Mouse (Mus musculus) embryonic facial prominence, embryonic 13.5 days (tissue): ENCODE data around the gene Gm436. TPM values are rescaled to one million over a fixed set of nuclear protein-coding genes. Genes with fewer than 3 reads are reported as not detected.

ENCODE experiments used
- ATAC-seq: fragments of 200-750 bp; cut with Nextera tagmentation; 2 replicates; pipeline ENCODE4 v1.8.0; 2017; ENCODE audit warnings: low read depth; ENCODE audit not compliant: insufficient number of reproducible peaks, insufficient read depth, low FRiP score, low TSS enrichment
- H3K27ac ChIP-seq: fragments of 300-500 bp; sonication (generic); 2 replicates; pipeline ENCODE4 v1.5.1; 2015; ENCODE audit warnings: moderate library complexity, mild to moderate bottlenecking, inconsistent platforms
- H3K27me3 ChIP-seq: fragments of 300-500 bp; sonication (generic); 2 replicates; pipeline ENCODE4 v1.6.1; 2015; ENCODE audit warnings: mild to moderate bottlenecking, inconsistent platforms
- H3K36me3 ChIP-seq: fragments of 300-500 bp; sonication (generic); 2 replicates; pipeline ENCODE4 v1.6.1; 2015; ENCODE audit warnings: mild to moderate bottlenecking, inconsistent platforms
- H3K4me1 ChIP-seq: fragments of 300-500 bp; sonication (generic); 2 replicates; pipeline ENCODE4 v1.6.1; 2015; ENCODE audit warnings: inconsistent platforms
- H3K4me2 ChIP-seq: fragments of 300-500 bp; sonication (generic); 2 replicates; pipeline ENCODE4 v1.6.1; 2015; ENCODE audit warnings: moderate library complexity, mild to moderate bottlenecking, inconsistent platforms
- H3K4me3 ChIP-seq: fragments of 300-500 bp; sonication (generic); 2 replicates; pipeline ENCODE4 v1.5.1; 2015; ENCODE audit warnings: mild to moderate bottlenecking, inconsistent platforms
- H3K9ac ChIP-seq: fragments of 300-500 bp; sonication (generic); 2 replicates; pipeline ENCODE4 v1.6.1; 2015; ENCODE audit warnings: mild to moderate bottlenecking, inconsistent platforms
- H3K9me3 ChIP-seq: fragments of 300-500 bp; sonication (generic); 2 replicates; pipeline ENCODE4 v1.6.1; 2016; ENCODE audit warnings: inconsistent platforms
- WGBS: fragments of 180-500 bp; shearing (Covaris S2); methylation state at CpG from one replicate; pipeline ENCODE4 v1.1.7; 2015; ENCODE audit warnings: mixed read lengths; 5-methylcytosine and 5-hydroxymethylcytosine counted together
- polyA plus RNA-seq: library from polyadenylated mRNA; unstranded; fragments of >200 nt; fragmentation: Nextera tagmentation; extraction: Ambion mirVana; gene quantifications from 2 replicates; pipeline ENCODE4 v1.2.1, GENCODE M21; 2015

Gene Gm436
- polyA plus RNA-seq = not detected in 2 replicates

DNA sequence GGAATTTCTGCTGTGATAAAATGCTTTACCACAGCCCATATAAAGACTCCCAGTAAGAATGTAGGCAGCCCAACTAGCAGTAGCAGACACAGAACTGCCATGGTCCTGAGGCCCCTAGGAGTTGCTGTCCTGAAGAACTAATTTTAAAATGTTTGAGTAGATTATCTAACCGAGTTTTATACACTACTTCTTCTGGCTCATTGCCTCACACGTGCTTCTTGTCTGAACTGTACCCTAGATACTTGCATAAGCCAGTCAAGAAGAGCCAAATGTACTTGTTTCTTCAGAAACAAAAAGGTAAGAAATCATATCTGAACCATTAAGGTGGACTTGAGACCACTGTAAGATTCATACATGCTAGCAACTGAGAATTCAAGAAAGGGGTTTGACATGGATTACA lies at the start of gene Gm436:
Gene Gm436, minus strand, starts transcription at position 101 of the 400 bp plus-strand sequence.
- Histone ChIP-seq H3K9me3 (no peaks in the 10 kb centered on the region), H3K9ac (no peak within 1 kb of the TSS), H3K4me2 (no peak within 1 kb of the TSS), H3K36me3 (no peaks in the 10 kb centered on the region), H3K27ac (no peak within 1 kb of the TSS), H3K4me3 (no peak within 1 kb of the TSS), H3K27me3 (no peaks in the 10 kb centered on the region), H3K4me1 (no peaks in the 10 kb centered on the region)
- WGBS = 52% methylated on average over 2 of the region's 2 CpGs
- ATAC-seq = no peak

- ATAC-seq = no peak
- H3K9ac ChIP-seq = no peak within 1 kb of the TSS
- H3K27ac ChIP-seq = no peak within 1 kb of the TSS
- no peaks in the 10 kb centered on the region for H3K4me1 ChIP-seq
- H3K36me3 ChIP-seq = no peaks in the 10 kb centered on the region
- H3K4me3 ChIP-seq = no peak within 1 kb of the TSS
- H3K4me2 ChIP-seq = no peak within 1 kb of the TSS
- peaks cover 12% of the 10 kb centered on the region; the same call in 1 of the 2 replicates for H3K9me3 ChIP-seq
- no peaks in the 10 kb centered on the region for H3K27me3 ChIP-seq
- 84% methylated on average over 1 of the region's 1 CpGs for WGBS
Measured at GRCm38 (mm10) chr4:144721304-144721703, 35.1 kb upstream of the Gm436 start, which contains the start of gene Gm13178. TSS of gene Gm13178 (minus strand) at chr4:144721404.

DNA sequence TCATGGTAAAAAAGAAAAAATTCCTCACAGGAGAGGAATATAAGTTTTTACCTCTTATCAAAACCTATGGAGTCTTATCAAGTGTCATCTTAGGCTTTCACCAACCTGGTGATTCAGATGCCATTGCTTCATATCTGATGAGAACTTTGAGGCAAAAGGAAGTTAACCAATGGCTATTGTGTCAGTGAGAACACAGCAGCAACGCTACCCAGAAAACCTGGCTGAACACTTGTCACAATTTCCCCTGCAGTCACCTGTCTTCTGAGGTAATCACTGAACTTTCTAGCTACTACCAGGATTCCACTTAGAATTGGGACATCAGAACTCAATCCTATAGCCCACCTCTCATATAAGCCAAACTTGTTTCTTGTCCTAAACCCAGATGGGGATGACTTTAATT lies 33.5 kb upstream of the Gm436 start:
- no peak overlapping the region for H3K27ac ChIP-seq
- whole genome bisulfite sequencing = 90% methylated on average over 1 of the region's 1 CpGs
- no peak for ATAC-seq
- no peaks in the 10 kb centered on the region for H3K4me1 ChIP-seq
- H3K4me2 ChIP-seq = no peak overlapping the region
- H3K4me3 ChIP-seq = no peak overlapping the region
- peaks cover 12% of the 10 kb centered on the region; the same call in 1 of the 2 replicates for H3K9me3 ChIP-seq
- H3K27me3 ChIP-seq = no peaks in the 10 kb centered on the region
- no peak overlapping the region for H3K9ac ChIP-seq
- no peaks in the 10 kb centered on the region for H3K36me3 ChIP-seq

DNA sequence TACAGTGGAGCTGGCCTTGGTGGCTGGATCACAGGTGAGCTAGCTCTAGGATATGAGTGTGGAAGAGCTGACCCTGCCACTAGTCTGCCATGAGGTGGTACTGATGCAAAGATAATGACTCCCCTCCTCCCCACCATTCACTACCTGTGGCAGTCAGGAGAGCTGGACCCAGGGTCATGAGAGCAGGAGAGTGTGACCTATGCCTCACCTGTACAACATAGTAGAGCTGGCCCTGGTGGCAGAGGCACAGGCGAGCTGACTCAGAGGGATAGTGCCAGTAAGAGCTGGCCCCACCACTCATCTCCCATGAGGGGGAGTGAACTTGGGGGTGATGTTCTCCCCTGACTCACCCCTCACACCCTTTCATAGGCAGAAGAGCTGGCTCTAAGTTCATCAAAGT lies 32.1 kb upstream of the Gm436 start:
- 77% methylated on average over 1 of the region's 1 CpGs for WGBS
- no peak overlapping the region for H3K27ac ChIP-seq
- no peak overlapping the region for H3K9ac ChIP-seq
- no peak for ATAC-seq
- H3K27me3 ChIP-seq = no peaks in the 10 kb centered on the region
- no peak overlapping the region for H3K4me2 ChIP-seq
- H3K4me1 ChIP-seq = no peaks in the 10 kb centered on the region
- no peak overlapping the region for H3K4me3 ChIP-seq
- H3K9me3 ChIP-seq = peaks cover 12% of the 10 kb centered on the region; the same call in 1 of the 2 replicates
- no peaks in the 10 kb centered on the region for H3K36me3 ChIP-seq

DNA sequence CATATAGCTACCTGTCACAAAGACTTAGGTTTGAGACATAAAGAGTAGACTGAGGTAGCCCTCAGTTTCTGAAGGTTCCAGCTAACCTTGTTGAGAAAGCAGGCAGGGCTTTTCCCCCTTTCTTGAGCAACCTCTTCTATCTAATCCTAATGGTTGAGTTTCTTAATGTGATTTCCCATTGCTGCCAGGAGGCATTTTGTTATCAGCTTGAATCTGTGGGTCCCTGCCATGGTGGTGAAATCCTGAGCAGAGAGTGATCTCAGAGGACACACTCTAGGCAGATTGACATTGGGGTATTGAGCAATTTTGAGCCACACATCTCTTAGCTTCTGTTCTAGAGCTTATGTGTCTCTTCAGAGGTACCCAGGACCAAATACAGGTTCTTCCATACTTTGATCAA lies 47.9 kb downstream of the Gm436 start:
- Histone ChIP-seq H3K4me1 (no peaks in the 10 kb centered on the region), H3K27ac (no peak overlapping the region), H3K4me2 (no peak overlapping the region), H3K9me3 (peaks cover 13% of the 10 kb centered on the region; the same call in 1 of the 2 replicates), H3K4me3 (no peak overlapping the region), H3K9ac (no peak overlapping the region), H3K27me3 (no peaks in the 10 kb centered on the region), H3K36me3 (no peaks in the 10 kb centered on the region)
- no peak for ATAC-seq

Other genes with a start within 250 kb of the Gm436 start
- not detected in 2 replicates for gene 1700012P22Rik, start 247.6 kb downstream of the Gm436 start, polyA plus RNA-seq
- not detected in 2 replicates for gene Gm9944, start 233.1 kb downstream of the Gm436 start, polyA plus RNA-seq
- not detected in 2 replicates for gene Aadacl3, start 222.6 kb downstream of the Gm436 start, polyA plus RNA-seq
- not detected in 2 replicates for gene 9430007A20Rik, start 166.5 kb downstream of the Gm436 start, polyA plus RNA-seq
- gene Gm13124, start 121.2 kb downstream of the Gm436 start, polyA plus RNA-seq = not detected in 2 replicates
- not detected in 2 replicates for gene Aadacl4, start 72.7 kb downstream of the Gm436 start, polyA plus RNA-seq
- not detected in 2 replicates for gene Gm13178, start 35.0 kb upstream of the Gm436 start, polyA plus RNA-seq
- not detected in 2 replicates for gene Gm438, start 100.2 kb upstream of the Gm436 start, polyA plus RNA-seq
- gene Dhrs3, start 206.5 kb upstream of the Gm436 start, polyA plus RNA-seq = 57.2 and 62.2 TPM in 2 replicates